Mouse (Mus musculus) limb, embryonic 14.5 days (tissue): ENCODE data around the gene Sema3b. TPM values are rescaled to one million over a fixed set of nuclear protein-coding genes. Genes with fewer than 3 reads are reported as not detected.

Experiments
- ATAC-seq: fragments of 200-750 bp; cut with Nextera tagmentation; 2 replicates; pipeline ENCODE4 v1.8.0; 2017; ENCODE audit warnings: low read depth, moderate number of reproducible peaks, moderate TSS enrichment; ENCODE audit not compliant: low FRiP score
- DNase-seq: peaks from one replicate; pipeline ENCODE4 v3.0.0-alpha.2; 2015; ENCODE audit warnings: low spot score
- H3K27ac ChIP-seq: fragments of 300-500 bp; sonication (generic); replicated peaks from 2 replicates; pipeline ENCODE4 v1.5.1; 2014; ENCODE audit warnings: low read depth, mild to moderate bottlenecking, low read length, moderate library complexity, mixed read lengths
- H3K27me3 ChIP-seq: fragments of 300-500 bp; sonication (generic); 2 replicates; pipeline ENCODE4 v1.6.1; 2014; ENCODE audit warnings: low read length, mixed read lengths; ENCODE audit not compliant: control insufficient read depth, insufficient read depth
- H3K36me3 ChIP-seq: fragments of 300-500 bp; sonication (generic); 2 replicates; pipeline ENCODE4 v1.6.1; 2014; ENCODE audit warnings: mild to moderate bottlenecking, low read length, moderate library complexity, mixed read lengths; ENCODE audit not compliant: control insufficient read depth, insufficient read depth
- H3K4me1 ChIP-seq: fragments of 300-500 bp; sonication (generic); 2 replicates; pipeline ENCODE4 v1.6.1; 2014; ENCODE audit warnings: antibody characterized with exemption, low read length, mixed read lengths; ENCODE audit not compliant: control insufficient read depth, insufficient read depth
- H3K4me2 ChIP-seq: fragments of 300-500 bp; sonication (generic); replicated peaks from 2 replicates; pipeline ENCODE4 v1.6.1; 2014; ENCODE audit warnings: low read depth, mild to moderate bottlenecking, low read length, moderate library complexity; ENCODE audit not compliant: severe bottlenecking
- H3K4me3 ChIP-seq: fragments of 300-500 bp; sonication (generic); replicated peaks from 2 replicates; pipeline ENCODE4 v1.5.1; 2014; ENCODE audit warnings: low read length
- H3K9ac ChIP-seq: fragments of 300-500 bp; sonication (generic); 2 replicates; pipeline ENCODE4 v1.6.1; 2014; ENCODE audit warnings: mild to moderate bottlenecking, low read depth, low read length, moderate library complexity; ENCODE audit not compliant: severe bottlenecking
- H3K9me3 ChIP-seq: fragments of 300-500 bp; sonication (generic); 2 replicates; pipeline ENCODE4 v1.6.1; 2016; ENCODE audit warnings: low read length; ENCODE audit not compliant: control insufficient read depth
- POLR2A ChIP-seq: fragments of 200-500 bp; IDR thresholded peaks from 2 replicates; pipeline ENCODE4 v1.8.0; 2012; ENCODE audit warnings: inconsistent platforms, mild to moderate bottlenecking, moderate library complexity, borderline replicate concordance; ENCODE audit not compliant: insufficient read depth, insufficient read length; ENCODE audit errors: extremely low read depth
- WGBS: fragments of 180-500 bp; shearing (Covaris S2); extraction: QIAGEN DNeasy Blood & Tissue Kit; methylation state at CpG from one replicate; pipeline ENCODE4 v1.1.7; 2014; 5-methylcytosine and 5-hydroxymethylcytosine counted together
- polyA plus RNA-seq, 2 experiments: library from polyadenylated mRNA; depleted of rRNA in 1 of 2; stranded (reverse) in 1 of 2; unstranded in 1 of 2; fragments of >200 nt; fragmentation: Nextera tagmentation in 1 of 2; extraction: Ambion mirVana in 1 of 2; gene quantifications; 2 replicates each; pipeline versions ENCODE4 v1.2.1 to v1.2.3; 2012 to 2014

The Sema3b gene
- polyA plus RNA-seq, 2 experiments = 11.2 to 23.7 TPM

DNA sequence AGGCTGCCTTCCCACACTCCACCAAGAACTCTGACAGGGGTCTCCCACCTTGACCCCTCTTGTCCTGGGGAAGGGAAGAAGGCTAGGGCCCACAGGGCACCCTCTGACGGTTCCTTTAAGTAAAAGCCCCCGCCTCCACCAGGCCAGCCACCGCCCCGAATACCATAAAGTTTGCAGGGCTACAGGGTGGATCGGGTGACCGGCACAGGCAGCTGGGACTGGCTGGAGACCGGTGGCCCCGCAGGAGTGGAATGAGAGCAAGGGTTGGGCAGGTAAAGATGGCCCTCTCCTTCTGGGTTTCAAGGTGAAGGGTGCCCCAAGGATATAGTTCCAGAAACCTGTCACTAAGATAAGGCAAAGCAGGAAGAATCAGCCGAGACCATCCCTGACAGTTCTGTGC lies 2.4 kb downstream of the Sema3b start:
- Histone ChIP-seq H3K4me3 (peak overlapping the region; percentile 22), H3K36me3 (no peaks in the 10 kb centered on the region), H3K9me3 (no peaks in the 10 kb centered on the region), H3K4me1 (peaks cover 72% of the 10 kb centered on the region), H3K4me2 (peak overlapping the region; percentile 46), H3K9ac (peak overlapping the region; percentile 32), H3K27ac (peak overlapping the region; percentile 65; the same call in 1 of the 2 replicates), H3K27me3 (no peaks in the 10 kb centered on the region)
- no peak for ATAC-seq
- no peak for TF ChIP-seq POLR2A
- WGBS = 3% methylated on average over 9 of the region's 9 CpGs
- DNase-seq = no peak

DNA sequence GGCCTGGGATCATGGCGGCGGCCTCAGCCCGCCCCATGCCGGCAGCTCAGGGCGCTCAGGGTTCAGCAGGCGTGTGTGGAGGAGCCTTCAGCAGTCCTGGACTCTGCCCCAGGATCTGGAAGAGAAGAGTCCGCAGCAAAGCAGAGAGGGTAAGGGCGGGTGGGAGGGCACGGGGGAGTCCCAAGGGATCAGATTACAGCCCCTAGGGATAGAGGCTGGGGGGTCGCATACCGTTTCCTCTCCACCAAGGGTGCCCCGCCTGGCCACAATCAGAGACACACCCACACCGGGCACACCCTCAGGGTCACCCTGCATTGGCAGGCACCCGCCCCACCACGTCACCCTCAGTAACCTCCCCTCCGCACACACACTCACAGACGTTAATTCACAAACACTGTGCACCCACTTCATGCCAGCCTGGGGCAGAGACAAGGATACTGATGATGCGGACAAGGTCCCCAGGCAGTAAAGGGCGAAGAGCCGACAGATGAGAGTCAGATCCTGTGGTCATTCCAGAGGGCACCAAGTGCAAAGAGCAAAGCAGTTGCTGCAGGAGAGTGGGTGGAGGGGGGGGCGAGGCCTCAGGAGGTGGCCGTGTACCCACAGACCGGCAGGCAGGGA lies 3.9 kb downstream of the Sema3b start:
- no peak for ATAC-seq
- Histone ChIP-seq H3K4me2 (peak overlapping the region; percentile 34), H3K4me1 (peaks cover 61% of the 10 kb centered on the region), H3K9ac (no peak overlapping the region), H3K4me3 (no peak overlapping the region; the same call in 1 of the 2 replicates), H3K9me3 (no peaks in the 10 kb centered on the region), H3K27me3 (no peaks in the 10 kb centered on the region), H3K27ac (peak overlapping the region; percentile 43; the same call in 1 of the 2 replicates), H3K36me3 (no peaks in the 10 kb centered on the region)
- no peak for DNase-seq
- no peak for TF ChIP-seq POLR2A
- WGBS = 37% methylated on average over 22 of the region's 23 CpGs

DNA sequence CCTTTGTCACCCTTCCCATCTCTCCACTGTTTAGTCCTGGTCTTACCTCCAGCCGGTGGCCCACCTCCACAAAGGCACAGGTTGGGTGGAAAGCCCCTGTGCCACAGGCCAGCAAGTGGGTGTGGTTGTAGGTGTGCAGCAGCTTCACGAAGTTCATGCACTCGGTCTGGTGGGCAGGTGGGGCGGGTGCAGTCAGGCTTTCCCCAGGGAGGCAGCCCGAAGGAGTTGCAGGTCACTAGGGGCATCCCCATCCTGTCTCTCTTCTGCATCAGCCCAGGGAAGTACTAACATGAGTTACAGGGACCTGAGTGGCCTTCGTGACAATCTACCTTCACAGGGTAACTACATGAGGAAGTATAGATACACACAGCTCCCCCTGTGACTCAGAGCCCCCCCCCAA lies 5.8 kb downstream of the Sema3b start:
- H3K9ac ChIP-seq = no peak overlapping the region
- no peaks in the 10 kb centered on the region for H3K9me3 ChIP-seq
- H3K4me1 ChIP-seq = peaks cover 47% of the 10 kb centered on the region
- H3K36me3 ChIP-seq = no peaks in the 10 kb centered on the region
- DNase-seq = no peak
- no peak overlapping the region for H3K27ac ChIP-seq
- ATAC-seq = no peak
- H3K27me3 ChIP-seq = no peaks in the 10 kb centered on the region
- TF ChIP-seq POLR2A = no peak
- no peak overlapping the region for H3K4me2 ChIP-seq
- 81% methylated on average over 6 of the region's 6 CpGs for WGBS
- H3K4me3 ChIP-seq = no peak overlapping the region

DNA sequence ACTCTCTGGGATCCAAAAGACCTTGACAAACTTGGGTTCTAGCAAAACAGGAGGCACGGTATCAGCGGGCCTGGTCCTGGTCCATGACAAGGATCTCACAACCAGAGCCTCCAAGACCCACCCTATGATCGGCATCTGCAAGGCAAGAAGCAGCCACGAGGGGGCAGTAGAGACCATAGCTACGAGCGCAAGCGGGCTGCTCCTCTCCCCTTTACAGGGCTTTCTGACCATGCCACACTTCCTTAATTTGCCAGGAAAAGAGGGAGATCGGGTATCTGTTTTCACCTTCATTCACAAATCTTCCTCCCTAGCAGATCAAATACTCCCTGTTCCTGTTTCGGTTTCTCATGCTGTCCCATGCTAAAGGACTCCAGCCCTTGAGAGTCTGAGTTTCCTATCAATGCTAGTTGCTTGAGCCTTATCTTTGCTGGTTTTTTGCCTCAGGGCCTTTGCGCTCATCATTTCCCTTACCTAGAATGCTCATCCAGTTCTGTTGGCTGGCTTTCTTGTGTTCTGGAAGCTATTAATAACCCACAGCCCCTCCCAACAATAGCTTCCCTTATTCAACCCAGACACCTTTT lies 6.9 kb downstream of the Sema3b start:
- DNase-seq (peak; percentile 89), ATAC-seq (peak; percentile 64; the same call in 1 of the 2 replicates)
- no peak for TF ChIP-seq POLR2A
- Histone ChIP-seq H3K36me3 (no peaks in the 10 kb centered on the region), H3K9me3 (no peaks in the 10 kb centered on the region), H3K27me3 (no peaks in the 10 kb centered on the region), H3K4me2 (no peak overlapping the region), H3K4me1 (peaks cover 36% of the 10 kb centered on the region), H3K27ac (no peak overlapping the region), H3K9ac (no peak overlapping the region), H3K4me3 (no peak overlapping the region)
- WGBS = 11% methylated on average over 10 of the region's 10 CpGs

DNA sequence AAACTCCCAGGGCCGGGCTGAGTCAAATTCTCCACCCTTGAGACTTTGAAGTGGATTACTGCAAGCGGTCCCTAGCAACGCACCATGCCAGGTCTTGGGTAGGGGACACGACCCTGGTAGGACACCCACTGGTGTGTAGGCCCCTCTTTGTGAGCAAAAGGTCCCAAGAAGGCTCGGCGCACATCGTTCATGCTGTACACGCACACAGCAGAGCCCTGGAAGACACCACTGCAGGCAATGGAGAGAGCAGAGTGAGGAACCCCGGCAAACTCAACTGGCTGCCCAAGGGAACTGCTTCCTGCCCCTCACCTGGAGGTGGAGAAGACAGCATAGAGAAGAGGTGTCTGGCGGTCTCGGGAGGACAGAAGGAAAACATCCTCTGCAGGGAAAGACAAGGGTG lies 7.8 kb downstream of the Sema3b start:
- Histone ChIP-seq H3K4me3 (no peak overlapping the region), H3K9ac (no peak overlapping the region), H3K27ac (no peak overlapping the region), H3K36me3 (no peaks in the 10 kb centered on the region), H3K4me2 (no peak overlapping the region), H3K9me3 (no peaks in the 10 kb centered on the region), H3K4me1 (peaks cover 28% of the 10 kb centered on the region), H3K27me3 (no peaks in the 10 kb centered on the region)
- WGBS = 81% methylated on average over 11 of the region's 11 CpGs
- DNase-seq (no peak), ATAC-seq (no peak)
- TF ChIP-seq POLR2A = no peak
